Mouse (Mus musculus): ENCODE measurements around the gene Tll2. TPM values are rescaled to one million over a fixed set of nuclear protein-coding genes. Genes with fewer than 3 reads are reported as not detected.

The Tll2 gene
- polyA plus RNA-seq (2012; rRNA removed) = not detected in 2 replicates

DNA sequence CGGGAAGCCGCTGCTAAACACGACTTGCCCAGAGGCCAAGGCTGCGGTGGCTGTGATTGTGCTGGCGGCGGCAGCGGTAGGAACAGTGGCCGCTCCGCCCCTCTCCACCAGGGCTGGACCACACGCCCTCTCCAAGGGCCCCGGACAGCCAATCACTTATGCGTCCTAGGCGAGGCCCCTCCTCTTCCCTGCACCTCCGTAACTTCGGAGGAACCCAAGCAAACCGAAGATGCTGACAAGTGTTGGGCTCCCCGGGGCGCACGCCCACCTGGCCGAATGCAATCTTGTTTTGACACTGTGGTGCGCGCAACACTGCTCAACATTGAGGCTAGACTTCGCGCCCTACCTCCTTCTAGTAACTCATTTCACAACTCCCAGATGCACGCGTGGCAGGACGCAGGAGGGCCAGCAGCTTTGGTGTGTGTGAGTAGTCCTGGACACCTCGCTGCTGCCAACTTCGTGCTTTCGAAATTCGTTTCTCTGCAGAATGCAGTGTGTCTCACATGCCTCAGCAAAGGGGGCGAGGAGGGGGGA is at the start of gene Tll2:
Tll2 (minus strand) TSS at position 25 of the 534 bp plus-strand sequence.

DNA sequence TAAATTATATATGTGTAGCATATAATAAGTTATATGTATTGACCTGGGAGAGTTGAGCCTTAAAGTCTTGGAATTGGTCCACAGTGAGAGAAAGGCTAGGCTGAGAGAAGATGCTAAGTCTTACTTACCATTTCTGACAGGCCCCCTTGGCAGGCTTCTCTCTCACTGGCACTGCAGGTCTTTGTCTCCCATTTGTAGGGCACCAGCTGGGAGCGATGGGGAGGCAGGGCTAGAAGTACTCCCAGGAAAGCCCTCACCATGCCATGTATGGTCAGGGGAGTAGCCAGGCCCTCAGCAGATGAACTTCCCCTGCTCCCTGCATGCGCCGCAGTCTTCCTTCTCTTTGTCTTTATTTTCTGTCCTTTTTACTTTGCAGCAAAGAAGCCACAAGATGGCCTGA is 129.7 kb downstream of the Tll2 start, which contains the start of gene Opalin:
Opalin (minus strand) TSS at position 208 of the 400 bp plus-strand sequence.

Other genes with a start within 250 kb of the Tll2 start
- gene Blnk, start 212.3 kb downstream of the Tll2 start, polyA plus RNA-seq (2012; rRNA removed) = 1.7 and 2.5 TPM in 2 replicates
- 0.02 and 0.06 TPM in 2 replicates for gene Dntt, start 177.6 kb downstream of the Tll2 start, polyA plus RNA-seq (2012; rRNA removed)
- not detected in 2 replicates for gene Opalin, start 129.7 kb downstream of the Tll2 start, polyA plus RNA-seq (2012; rRNA removed)
- 42.3 and 47.2 TPM in 2 replicates for gene Tm9sf3, start 57.2 kb upstream of the Tll2 start, polyA plus RNA-seq (2012; rRNA removed)
- gene Pik3ap1, start 178.3 kb upstream of the Tll2 start, polyA plus RNA-seq (2012; rRNA removed) = 14.9 and 16.2 TPM in 2 replicates

All from liver, embryonic 18 days (tissue).